In genomic region chr11:79669947-79670346, GRCm38 (mm10) we compare ENCODE assay signal across 11 mouse cellular contexts.
A peak's percentile ranks its signal among the peaks of the same experiment; 100 is the strongest.
DNase-seq lines count a peak whose midpoint lies in the region; ATAC-seq and TF ChIP-seq lines count a peak whose summit lies in the region.
"Had no signal": no experiment of that assay in that cellular context is flagged by ENCODE, and none has a peak within 500 bp of the region (broad histone marks: within the 10 kb centered on the region; RNA-seq: fewer than 3 reads in every experiment).

No protein-coding gene starts in this region.

- no peak overlapping the region for H3K4me2 ChIP-seq in hindbrain, embryonic 11.5 days (replicated peaks; ENCODE audit: low read depth, low read length)
- H3K4me2 ChIP-seq in hindbrain, embryonic 13.5 days: no peak overlapping the region
- no peak overlapping the region for H3K4me2 ChIP-seq in lung, embryonic 14.5 days
- H3K4me2 ChIP-seq: stomach, embryonic 15.5 days had no signal

- no peak overlapping the region for H3K9ac ChIP-seq in hindbrain, embryonic 11.5 days (ENCODE audit: low read depth, low read length)
- H3K9ac ChIP-seq in hindbrain, embryonic 13.5 days: no peak overlapping the region
- no peak overlapping the region for H3K9ac ChIP-seq in lung, embryonic 14.5 days
- H3K9ac ChIP-seq: stomach, embryonic 15.5 days had no signal

- no peak for TF ChIP-seq CTCF in lung, embryonic 14.5 days (IDR thresholded peaks at IDR 0.05; ENCODE audit: low read depth)

- no peak overlapping the region for H3K4me3 ChIP-seq in hindbrain, embryonic 11.5 days (ENCODE audit: low read depth, low read length)
- no peak overlapping the region for H3K4me3 ChIP-seq in hindbrain, embryonic 13.5 days
- H3K4me3 ChIP-seq in lung, embryonic 14.5 days (ENCODE audit: low read depth, low read length): no peak overlapping the region
- H3K4me3 ChIP-seq: heart, adult 2 months; stomach, embryonic 15.5 days had no signal

- H3K27ac ChIP-seq in hindbrain, embryonic 11.5 days (ENCODE audit: low read depth, low read length): peak overlapping the region; percentile 43; the same call in 1 of the 2 replicates
- H3K27ac ChIP-seq in hindbrain, embryonic 13.5 days: no peak overlapping the region; the same call in 1 of the 2 replicates
- no peak overlapping the region for H3K27ac ChIP-seq in lung, embryonic 14.5 days (ENCODE audit: low read depth)
- H3K27ac ChIP-seq: heart, adult 2 months; stomach, embryonic 15.5 days had no signal

- no peaks in the 10 kb centered on the region for H3K27me3 ChIP-seq in hindbrain, embryonic 11.5 days (ENCODE audit: control insufficient read depth, insufficient read depth, low read length)
- no peaks in the 10 kb centered on the region for H3K27me3 ChIP-seq in hindbrain, embryonic 13.5 days
- no peaks in the 10 kb centered on the region for H3K27me3 ChIP-seq in lung, embryonic 14.5 days (ENCODE audit: insufficient read depth, low read length)
- H3K27me3 ChIP-seq: stomach, embryonic 15.5 days had no signal

- no peaks in the 10 kb centered on the region for H3K36me3 ChIP-seq in hindbrain, embryonic 11.5 days (ENCODE audit: control insufficient read depth, insufficient read depth, low read length)
- H3K36me3 ChIP-seq in hindbrain, embryonic 13.5 days: no peaks in the 10 kb centered on the region
- H3K36me3 ChIP-seq in lung, embryonic 14.5 days (ENCODE audit: insufficient read depth): no peaks in the 10 kb centered on the region
- H3K36me3 ChIP-seq: stomach, embryonic 15.5 days had no signal

- no peak for DNase-seq in hindbrain, embryonic 11.5 days (ENCODE audit: low spot score)
- peak; percentile 21 for DNase-seq in lung, embryonic 14.5 days
- DNase-seq in lung, postnatal 36 days: no peak
- DNase-seq in hindlimb bud, embryonic 11.5 days (ENCODE audit: extremely low spot score, low read depth, low spot score): peak; percentile 39
- no peak for DNase-seq in right cerebral cortex, postnatal 36 days (ENCODE audit: low spot score in 2 of 2)
- no peak for DNase-seq in layer of hippocampus, adult 8-10 months (ENCODE audit: low spot score in 2 of 2)
- no peak for DNase-seq in gastrocnemius, postnatal 14 days
- DNase-seq: cerebellum, postnatal 10 days; heart, adult 2 months had no signal

- ATAC-seq in hindbrain, embryonic 11.5 days (ENCODE audit: low FRiP score): no peak
- ATAC-seq in hindbrain, embryonic 13.5 days (ENCODE audit: low FRiP score): no peak
- no peak for ATAC-seq in lung, embryonic 14.5 days (ENCODE audit: insufficient read depth)

- intact Hi-C loops in gastrocnemius, postnatal 14 days (cut with DNase I; ENCODE audit: low total_unique reads): no loop called here

- WGBS in hindbrain, embryonic 11.5 days: 61% methylated on average over 3 of the region's 3 CpGs
- 71% methylated on average over 3 of the region's 3 CpGs for WGBS in hindbrain, embryonic 13.5 days
- 8% methylated on average over 3 of the region's 3 CpGs for WGBS in lung, embryonic 14.5 days

- no peaks in the 10 kb centered on the region for H3K9me3 ChIP-seq in hindbrain, embryonic 11.5 days (ENCODE audit: control insufficient read depth, low read length)
- no peaks in the 10 kb centered on the region for H3K9me3 ChIP-seq in hindbrain, embryonic 13.5 days
- H3K9me3 ChIP-seq in lung, embryonic 14.5 days (ENCODE audit: low read depth, low read length): no peaks in the 10 kb centered on the region
- H3K9me3 ChIP-seq: stomach, embryonic 15.5 days had no signal

- H3K4me1 ChIP-seq in hindbrain, embryonic 11.5 days (replicated peaks; ENCODE audit: control insufficient read depth, insufficient read depth, low read length): 0 out of 2 replicates have a peak, but pooled peaks cover under 1% of the 10 kb centered on the region
- H3K4me1 ChIP-seq in hindbrain, embryonic 13.5 days (replicated peaks): peaks cover 52% of the 10 kb centered on the region
- H3K4me1 ChIP-seq in lung, embryonic 14.5 days (ENCODE audit: insufficient read depth): peaks cover 8% of the 10 kb centered on the region; the same call in 1 of the 2 replicates

Comparison
In these comparisons a context has a peak if more than half of its experiments do, and no peak if none do; other contexts are left out.
1. DNase-seq: peak in lung, embryonic 14.5 days (single experiment) and hindlimb bud, embryonic 11.5 days (single experiment); none in hindbrain, embryonic 11.5 days (single experiment), lung, postnatal 36 days (single experiment), right cerebral cortex, postnatal 36 days (0 of 2), layer of hippocampus, adult 8-10 months (0 of 2) and gastrocnemius, postnatal 14 days (single experiment).